Mouse (Mus musculus): Measurements from ENCODE around the gene Stard5.

Gene Stard5

DNA sequence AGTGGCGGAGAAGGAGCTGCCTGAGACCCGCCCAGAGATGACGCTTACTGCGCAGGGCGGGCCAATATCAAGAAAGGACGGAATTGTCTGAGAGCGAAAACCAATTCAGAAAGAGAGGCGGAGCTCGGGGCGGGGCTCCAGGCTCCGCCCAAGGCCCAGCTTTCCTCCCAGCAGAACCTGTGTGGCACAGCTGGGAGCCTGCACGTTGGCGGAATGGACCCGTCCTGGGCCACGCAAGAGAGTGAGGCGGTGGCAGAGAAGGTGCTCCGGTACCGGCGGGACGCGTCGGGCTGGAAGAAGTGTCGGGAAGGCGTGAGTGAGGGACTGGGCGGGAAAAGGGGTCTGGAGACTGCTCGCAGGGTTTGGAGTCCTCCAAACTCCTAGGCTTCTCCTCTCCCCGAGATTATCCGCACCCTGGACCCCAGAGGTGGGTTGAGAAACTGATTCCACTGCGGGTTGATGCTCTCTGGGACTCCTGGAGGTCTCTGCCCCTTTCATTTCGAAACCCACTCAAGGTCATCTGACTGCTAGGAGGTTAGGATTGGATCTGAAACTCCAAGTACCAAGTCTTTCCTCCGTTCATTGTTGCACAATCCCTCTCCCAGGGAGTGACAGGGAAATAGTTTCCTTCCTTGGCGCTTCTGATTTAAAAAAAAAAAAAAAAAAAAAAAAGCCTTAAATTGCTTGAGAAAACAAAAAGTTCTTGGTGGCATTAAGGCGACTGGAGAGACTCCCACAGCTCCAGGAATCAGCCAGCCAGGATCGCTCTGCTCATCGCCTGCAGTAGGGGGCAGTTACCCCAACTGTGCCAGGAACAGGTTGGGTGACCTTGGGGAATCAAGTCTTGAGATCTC, at the start of gene Stard5:
Gene Stard5, plus strand, starts transcription at position 132 of the 854 bp plus-strand sequence.
- DNase-seq = peak; percentile 85 to 89

DNA sequence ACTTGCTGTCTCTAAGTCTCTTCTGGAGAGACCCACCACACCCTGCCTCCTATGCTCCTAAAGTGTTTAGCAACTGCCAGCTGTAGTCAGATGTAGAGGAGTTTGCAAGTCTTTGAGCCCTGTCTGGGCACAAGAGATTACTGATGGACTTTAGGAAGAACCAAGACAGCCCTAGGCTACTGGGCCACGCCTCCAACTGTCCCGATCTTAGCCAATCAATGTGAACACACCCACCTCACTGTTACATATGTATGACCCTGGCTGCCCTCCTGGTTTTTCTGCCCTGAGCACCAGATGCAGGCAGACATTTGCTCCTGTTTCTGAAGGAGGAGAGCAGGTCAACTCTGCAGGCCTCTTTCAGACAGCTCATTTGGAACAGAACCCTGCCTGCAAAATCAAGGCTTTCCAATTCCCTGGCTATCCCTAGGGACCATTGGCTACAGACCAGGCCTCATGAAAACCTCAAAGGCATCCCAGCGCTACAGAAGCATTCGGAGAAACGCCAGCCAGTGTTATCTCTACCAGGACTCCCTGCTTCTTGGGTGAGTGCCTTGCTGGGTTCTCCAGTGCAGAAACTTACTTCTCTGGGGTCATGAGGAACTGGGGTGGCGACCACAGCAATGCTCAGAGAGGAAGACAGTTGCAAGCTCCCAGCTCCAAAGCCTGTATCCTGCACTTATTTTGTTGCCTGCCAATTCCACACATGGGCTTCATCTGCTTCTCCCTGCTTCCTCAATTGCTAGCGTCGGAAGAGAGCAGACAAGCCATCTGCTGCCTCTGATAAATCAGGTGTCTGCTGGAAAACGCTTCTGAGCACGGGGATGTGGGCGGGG, 46.9 kb upstream of the Stard5 start, which contains the start of gene Tmc3:
Gene Tmc3, plus strand, starts transcription at position 289 of the 833 bp plus-strand sequence.
- DNase-seq = peak; percentile 58 to 65

DNA sequence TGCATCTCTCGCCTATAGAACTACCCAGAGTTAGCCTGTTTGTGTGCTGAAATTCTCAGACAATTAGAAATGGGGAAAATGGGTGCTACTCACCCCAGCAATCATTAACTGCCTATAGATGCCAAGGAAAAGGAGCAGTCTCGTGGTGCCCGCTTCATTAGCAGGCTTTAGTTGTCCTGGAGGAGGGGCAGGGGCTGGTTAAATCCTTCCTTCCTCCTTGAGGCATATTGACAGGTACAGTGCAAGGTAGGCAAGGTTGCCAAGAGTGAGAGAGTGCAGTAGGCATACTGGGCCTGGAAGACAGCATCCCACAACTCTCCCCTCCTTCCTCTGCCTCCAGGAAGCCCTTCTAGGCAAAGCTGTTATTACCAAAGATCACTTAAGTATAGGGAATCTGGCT, 37.7 kb upstream of the Stard5 start:
- DNase-seq = no peak

DNA sequence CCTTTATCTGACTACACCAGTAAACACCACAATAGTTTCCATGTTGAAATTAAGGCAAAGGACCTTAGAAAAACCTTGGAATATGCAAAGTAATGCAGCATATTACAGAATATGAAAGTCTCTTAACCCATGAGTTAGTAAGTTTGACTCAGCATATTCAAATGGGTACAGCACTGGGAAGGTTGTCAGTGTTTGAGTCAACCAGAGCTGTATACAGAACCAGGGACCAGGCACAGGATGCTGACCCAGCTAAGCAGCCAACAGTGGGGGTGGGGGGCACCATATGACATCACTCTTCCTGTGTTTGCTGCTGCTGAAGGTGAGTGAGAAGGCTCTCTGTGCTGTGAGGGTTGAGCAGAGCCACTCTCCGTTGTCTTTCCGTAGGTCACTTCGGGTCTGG, 34.7 kb upstream of the Stard5 start:
- no peak for DNase-seq

DNA sequence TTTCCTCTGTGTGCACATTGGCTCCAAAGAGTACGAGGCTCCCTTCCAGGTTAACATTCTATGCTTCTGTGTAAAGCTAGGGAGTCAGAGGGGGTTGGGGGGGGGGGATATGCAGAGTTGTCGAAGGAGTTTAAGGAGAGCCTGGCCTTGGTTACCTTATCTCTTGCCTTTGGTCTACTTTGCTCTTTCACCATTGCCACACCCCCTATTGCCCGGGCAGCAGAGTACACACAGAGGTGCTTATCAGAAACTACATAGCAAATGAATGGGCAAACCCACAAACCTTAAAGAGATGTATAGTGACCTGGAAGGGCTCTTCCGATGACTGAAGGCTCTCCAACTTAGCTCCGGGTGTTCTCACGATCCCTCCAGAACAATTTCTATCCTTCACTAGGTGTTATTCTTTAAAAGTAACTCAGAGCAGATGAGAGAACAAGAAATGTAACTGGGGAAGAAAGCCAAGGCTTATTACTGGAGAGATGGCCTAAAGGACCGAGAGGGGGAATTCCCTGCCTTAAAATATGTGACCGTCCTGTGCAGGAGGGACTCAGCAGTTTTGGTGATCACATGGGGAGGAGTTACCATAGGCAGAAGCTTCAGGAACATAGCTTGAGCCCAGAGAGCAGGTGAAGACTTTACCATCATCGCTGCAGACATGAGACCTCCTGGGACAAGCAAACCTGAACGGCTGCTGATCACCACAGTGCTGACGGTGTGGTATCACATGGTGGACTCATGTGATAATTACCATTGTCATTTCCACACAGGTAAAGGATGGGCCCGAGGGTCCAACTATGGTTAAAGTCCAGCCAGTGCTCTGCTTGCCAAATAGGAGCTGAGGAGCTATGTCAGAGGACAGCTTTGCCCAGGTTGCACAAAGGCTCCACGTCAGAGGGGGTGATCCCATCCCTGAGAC, 32.5 kb upstream of the Stard5 start:
- no peak for DNase-seq

DNA sequence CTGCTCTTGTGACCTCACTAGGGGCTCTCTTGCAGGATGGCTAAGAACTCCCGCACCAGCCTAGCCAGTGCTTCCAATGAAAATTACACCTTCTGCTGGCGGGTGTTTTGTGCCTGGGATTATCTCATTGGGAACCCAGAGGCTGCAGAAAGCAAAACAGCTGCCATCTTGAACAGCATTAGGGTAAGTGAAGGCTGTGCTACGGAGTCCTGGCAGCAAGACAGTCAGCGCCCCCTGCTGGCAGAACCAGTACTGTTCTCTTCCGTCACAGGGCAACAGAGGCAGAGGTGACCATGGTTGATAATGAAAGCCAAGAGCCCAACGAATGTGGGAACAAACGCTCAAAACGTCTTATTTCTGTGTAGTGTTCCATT, 31.9 kb upstream of the Stard5 start:
- DNase-seq = peak; percentile 43 to 53

DNA sequence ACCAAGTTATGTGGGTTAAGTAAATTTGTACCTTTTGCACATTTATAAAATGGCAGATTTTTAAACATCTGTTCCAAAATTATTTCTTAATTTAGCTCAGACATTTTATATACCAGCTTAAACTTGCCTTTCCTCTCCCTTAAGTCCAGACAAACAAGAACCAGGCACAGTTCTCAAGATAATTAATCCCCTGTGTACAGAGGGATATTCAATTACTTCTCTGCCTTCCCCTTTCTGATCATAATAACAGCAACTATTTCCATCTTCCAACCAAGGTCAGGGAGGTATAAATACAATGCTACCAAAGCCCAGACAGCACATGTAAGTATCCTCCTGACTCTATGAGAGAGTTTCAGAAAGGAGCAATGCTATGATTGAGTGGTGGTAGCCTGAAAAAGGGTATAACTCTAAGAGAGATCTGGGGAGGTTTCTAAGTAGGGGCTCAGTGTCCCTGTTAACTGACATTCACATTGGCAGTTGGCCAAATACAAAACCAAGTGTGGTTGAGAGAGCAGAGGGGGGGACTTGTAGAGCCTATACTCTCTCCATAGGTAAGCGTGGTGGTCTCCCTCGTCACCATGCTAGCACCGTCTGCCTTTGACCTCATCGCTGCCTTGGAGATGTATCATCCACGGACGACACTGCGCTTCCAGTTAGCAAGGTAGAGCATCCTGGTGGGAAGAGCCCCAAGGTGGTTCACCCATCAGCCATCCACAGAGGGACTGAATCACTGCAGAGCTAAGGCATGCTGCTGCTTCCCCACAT, 27.4 kb upstream of the Stard5 start:
- DNase-seq = no peak

DNA sequence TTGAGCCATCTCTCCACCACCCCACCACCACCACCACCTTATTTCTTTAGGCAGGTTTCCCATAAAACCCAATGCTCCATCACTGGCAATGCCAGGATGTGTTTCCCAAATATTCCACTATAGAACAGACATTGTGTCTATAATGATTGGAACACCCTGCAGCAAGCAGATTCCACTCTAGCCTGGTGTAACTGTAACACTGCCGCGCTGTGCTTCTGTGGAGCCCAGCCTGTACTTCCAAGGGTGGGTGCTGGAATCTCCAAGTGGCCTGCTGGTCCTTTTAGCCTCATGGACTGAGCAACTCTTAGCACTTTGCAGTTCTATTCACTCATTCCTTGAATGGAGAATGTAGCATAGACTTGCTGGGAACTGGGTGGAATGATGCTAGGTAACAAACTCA, 25.0 kb upstream of the Stard5 start:
- DNase-seq = no peak

DNA sequence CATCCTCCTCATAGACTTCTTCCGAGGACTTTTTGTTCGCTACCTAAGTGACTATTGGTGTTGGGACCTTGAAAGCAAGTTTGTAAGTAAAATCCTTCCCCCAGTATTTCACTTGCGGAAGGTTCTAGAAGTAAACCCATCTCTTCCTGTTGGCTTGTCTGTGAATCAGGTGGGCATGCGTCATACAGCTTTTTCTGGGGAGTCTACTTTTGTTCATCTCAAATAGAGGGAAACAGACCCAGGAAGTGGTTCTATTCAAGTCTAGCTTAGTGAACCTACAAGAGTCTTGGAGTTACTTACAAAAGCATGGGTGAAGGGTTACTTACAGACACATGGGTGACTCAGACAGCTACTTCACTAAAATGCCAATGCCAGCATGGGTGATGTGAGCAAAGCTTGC, 21.9 kb upstream of the Stard5 start:
- no peak for DNase-seq

DNA sequence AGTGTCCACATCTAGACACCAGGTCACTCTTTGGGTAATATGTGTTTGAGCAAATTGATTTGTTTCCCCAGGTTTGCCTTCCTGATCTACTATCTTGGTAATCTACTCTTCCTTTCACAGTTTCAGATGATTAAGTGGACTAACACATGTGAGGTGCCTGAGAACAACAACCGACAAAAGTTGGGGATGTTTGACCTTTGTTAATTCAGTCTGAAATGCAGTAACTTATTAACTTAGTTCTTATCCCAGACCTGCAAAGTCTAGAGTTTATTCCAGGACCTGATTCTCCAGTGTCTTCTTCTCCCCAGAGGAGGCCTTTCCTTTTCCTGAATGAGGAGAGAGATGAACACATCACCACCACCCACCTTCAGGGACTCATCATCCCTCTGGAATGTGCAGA, 19.9 kb upstream of the Stard5 start:
- DNase-seq = no peak

DNA sequence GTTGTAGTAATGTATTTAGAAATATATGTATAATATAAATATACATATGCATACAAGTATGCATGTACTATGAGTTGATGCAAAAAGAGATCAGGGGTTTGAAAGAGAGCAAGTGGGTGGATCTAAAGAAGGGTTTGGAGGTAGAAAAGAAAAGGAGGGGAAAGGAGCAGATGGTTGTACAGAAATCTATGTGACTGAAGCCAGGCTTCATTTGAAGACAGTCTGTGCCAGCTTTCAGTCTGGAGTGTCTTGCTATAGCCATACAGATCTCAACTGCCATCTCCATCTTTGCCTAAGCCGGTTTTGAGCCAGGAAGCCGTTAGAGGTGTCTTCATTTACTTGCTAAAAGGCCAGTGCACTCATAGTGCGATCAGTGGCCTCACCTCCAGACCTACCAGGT, 16.5 kb upstream of the Stard5 start:
- DNase-seq = no peak

DNA sequence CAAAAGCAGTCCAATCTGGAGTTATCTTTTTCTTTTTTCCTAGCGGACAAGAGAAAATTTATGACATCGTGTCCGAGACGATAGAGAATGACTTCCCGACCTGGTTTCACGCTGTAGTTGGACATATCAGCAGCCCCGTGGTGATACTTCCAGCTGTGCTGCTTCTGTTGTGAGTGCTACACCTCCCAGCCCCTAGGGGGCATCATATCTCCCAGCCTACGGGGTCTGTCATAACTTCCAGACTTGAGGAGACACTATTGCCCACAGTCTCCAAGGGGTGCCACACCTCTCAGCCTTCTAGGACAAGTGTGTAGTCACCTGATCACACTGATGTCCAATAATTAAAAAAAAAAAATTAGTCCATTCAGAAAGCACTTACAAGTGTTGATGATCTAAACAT, 15.9 kb upstream of the Stard5 start:
- DNase-seq = no peak

DNA sequence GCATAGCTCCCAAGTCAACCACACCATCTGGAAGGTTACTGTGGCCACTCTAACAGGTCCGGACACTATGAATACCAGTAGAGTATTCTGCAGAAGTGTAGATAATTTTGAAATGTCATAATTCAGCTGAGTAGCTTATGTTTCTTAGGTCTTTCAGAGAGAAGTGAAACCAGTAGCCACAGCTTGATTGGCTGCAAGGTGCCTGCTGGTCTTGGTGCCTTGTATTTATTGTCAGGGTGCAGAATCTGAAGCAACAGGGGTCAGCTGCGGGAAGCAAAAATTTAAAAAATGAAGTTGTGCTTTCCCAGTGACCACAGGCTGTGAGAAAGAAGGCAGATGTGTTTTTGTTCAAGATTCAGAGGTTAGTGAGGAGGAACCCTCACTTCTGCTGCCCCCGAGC, 15.5 kb upstream of the Stard5 start:
- DNase-seq = no peak

DNA sequence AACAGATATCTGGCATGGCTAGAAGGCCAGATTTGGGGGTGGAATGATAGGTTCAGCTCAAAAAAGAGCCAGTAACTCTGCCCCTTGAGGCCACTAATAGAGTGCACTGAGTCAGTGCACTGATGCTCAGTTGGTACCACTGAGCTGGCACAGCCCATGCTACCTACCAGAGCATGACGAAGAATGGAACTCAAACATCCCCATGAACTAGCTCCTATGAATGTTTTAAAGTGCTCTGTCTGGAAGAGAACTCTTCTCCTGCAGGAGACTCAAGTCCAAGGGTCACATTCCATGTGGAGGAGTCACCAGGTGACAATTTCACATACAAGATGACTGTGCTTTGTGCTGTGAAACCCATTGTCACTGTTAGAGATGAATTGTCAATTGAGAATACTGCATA, 13.1 kb upstream of the Stard5 start:
- no peak for DNase-seq

DNA sequence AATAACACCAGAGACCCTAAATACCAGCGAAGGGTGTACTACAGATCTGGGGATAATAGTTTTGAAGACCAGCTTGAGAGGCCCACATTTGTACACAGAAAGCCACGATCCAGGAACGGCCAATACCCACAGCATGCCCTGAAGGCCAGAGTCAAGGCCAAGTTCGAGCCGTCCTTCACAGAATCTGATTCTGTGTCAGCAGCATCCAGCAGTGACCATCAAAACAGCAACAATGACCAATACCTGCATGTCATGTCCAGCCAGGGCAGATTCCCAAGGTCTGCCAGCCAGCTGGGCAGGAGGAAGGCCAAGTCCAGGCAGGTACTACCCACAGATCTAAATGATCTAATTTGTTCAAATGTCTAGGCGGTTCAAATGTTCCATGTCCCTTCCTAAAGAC, 9.2 kb upstream of the Stard5 start:
- no peak for DNase-seq

DNA sequence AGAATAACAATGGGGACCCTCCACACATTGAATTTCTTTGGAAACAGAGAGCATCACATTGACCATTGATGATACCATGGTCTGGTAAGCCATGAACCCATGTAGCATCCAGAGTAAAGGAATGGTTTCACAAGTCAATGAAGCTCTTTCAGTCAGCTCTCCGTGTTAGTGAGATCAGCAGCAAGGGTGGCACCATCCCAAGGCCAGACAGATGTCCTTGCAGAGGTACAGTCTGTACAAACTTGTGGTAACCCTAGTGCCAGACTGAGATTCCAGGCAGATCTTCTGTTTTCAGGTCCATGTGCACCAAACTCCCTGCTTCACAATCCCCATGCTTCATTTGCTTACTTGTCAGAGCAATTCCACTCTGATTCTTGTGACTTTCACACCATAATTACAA, 7.7 kb upstream of the Stard5 start:
- DNase-seq = no peak

DNA sequence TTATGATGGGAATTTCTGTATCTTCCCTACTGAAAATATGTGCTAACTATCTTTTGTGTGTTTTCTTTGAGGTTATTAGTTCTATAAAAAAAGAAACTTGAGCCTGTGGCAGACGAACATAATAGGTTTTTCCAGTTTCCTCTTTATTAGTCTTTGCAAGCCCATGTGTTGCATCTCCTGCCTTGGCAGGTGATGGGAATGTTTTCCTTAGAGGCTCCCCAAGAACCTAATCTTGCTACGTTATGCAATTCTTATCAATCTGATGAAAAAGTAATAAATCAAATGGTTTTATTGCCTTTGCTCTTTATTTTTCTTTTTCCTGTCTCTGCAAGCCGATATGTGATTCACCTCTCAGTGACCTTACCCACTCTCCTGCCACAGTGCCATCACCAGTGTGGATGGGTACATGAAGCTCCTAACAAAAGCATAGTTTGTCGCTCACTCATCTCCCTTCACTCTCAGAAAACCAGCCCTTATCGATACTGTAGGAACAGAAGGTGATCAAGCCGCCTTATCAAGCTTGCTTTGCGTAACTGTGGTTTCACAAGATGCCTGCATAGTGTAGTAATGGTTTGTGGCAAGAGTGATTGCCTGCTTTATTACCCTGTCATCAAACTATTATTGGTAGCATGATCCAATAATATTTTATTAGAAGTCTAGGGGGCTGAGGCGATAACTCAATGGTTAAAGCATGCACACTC, 5.1 kb upstream of the Stard5 start:
- DNase-seq = no peak

DNA sequence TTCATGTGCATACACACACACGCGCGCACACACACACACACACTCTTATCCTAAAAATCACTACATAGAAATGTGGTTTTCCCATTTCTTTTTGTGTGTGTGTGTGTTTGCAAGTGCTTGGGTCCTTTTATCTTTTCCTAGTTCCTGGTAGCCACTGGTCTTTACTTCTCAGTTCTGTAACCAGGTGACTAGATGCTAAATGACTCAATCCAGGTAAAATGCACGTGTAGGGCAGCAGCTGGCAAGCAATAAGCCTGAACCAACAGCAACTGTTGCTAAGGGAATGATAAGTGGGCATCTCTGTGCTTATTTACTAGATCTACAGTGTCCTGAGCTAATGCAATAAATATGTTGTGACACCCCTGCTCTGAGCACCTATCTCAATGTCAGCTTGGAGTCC, 4.4 kb upstream of the Stard5 start:
- no peak for DNase-seq

DNA sequence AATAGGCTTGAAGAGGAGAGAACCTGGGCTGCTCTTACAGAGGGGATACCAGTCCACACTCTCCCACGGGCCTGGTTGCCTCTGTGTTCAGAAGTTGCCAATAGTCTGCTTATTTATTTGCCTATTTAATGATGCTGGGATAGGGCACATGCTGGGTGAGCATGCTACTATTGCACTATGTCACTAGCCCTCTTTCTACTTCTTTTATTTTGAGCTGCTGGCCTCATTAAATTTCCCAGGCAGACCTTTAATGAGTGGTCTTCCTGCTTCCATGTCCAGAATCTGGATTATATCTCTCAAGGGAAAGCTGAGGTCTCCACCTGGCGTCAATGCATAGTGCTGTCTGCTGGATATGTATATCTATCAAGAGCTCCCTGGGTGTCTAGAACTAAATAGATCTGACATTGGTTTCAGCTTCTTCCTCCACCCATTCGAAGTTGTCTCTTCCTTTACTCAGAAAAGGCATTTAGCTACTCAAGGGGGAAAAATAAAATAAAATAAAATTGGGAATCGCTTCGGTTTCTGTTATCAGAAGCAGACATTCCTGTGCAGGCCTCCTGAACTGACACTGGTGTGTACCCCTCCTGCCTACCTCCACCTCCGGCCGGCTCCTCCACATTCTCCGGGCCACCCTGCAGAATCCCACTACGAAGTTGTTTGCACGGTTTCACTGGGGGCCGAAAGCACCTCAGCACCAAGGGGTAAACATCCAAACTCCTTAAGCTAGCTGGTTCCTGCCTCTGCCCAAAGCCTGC, 509 bp upstream of the Stard5 start:
- DNase-seq = peak in 1 of 2 experiments; percentile 13

DNA sequence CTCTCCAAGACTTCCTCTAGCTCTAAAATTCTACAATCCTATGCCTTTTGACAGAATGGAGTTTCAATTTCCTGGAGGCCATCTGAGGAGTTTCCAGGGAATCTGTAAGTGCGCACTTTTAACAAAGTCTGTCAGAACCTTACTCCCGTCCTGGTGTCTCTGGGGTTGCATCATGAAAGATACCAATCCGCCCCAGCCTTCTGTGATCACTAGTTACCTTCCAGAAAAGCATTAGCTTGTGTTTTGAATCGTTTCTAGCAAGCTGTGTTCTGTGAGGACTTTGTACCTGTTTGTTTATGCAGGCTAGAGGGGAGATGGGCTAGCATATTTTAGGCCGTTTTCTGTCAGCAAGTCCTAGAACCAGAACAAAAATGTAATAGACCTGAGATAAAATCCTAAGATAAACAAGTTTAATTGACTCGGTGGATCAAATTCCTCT, 942 bp downstream of the Stard5 start:
- DNase-seq = peak in 1 of 2 experiments; percentile 5

DNA sequence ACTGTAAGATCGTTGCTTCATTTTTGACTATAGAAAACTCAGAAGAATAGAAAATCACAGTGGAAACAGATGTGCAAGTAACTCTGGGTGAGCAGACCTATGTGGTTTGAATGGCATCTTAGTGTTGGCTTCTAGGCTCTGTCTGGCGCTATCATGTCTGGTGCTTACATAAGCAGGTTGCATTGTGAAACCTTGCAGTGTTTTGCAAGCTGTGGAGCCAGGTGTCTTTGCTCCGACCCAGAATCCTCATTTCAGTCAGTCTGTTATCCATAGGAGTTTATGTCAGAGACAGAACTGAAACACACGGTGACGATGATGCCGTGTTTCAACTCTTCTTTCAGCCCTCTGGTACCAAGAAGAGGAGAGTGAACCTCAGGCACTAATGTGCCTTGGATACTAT, 2.1 kb downstream of the Stard5 start:
- no peak for DNase-seq
